Mouse (Mus musculus) midbrain, embryonic 14.5 days (tissue): ENCODE measurements at regions not wholly inside any gene's neighbourhood (a gene's known extent, or its start where the extent isn't known, plus 50 kb on each side); places are given as distances from the start of the nearest gene placed in this dataset.

ENCODE experiments used
- ATAC-seq: fragments of 200-750 bp; cut with Nextera tagmentation; 2 replicates; pipeline ENCODE4 v1.8.0; 2017; ENCODE audit warnings: moderate number of reproducible peaks, moderate library complexity; ENCODE audit not compliant: low FRiP score, low TSS enrichment
- DNase-seq: peaks from one replicate; pipeline ENCODE4 v3.0.0-alpha.2; 2015
- H3K27ac ChIP-seq: fragments of 300-500 bp; sonication (generic); replicated peaks from 2 replicates; pipeline ENCODE4 v1.5.1; 2014; ENCODE audit warnings: mild to moderate bottlenecking, low read depth, low read length, moderate library complexity
- H3K27me3 ChIP-seq: fragments of 300-500 bp; sonication (generic); 2 replicates; pipeline ENCODE4 v1.6.1; 2014; ENCODE audit warnings: low read length, control low read depth, mixed read lengths; ENCODE audit not compliant: control insufficient read depth, insufficient read depth
- H3K36me3 ChIP-seq: fragments of 300-500 bp; sonication (generic); 2 replicates; pipeline ENCODE4 v1.6.1; 2014; ENCODE audit warnings: low read length, control low read depth; ENCODE audit not compliant: control insufficient read depth, insufficient read depth
- H3K4me1 ChIP-seq: fragments of 300-500 bp; sonication (generic); 2 replicates; pipeline ENCODE4 v1.6.1; 2014; ENCODE audit warnings: mild to moderate bottlenecking, antibody characterized with exemption, low read length, control low read depth; ENCODE audit not compliant: control insufficient read depth, insufficient read depth
- H3K4me2 ChIP-seq: fragments of 300-500 bp; sonication (generic); 2 replicates; pipeline ENCODE4 v1.6.1; 2014; ENCODE audit warnings: mild to moderate bottlenecking, low read length, moderate library complexity
- H3K4me3 ChIP-seq: fragments of 300-500 bp; sonication (generic); replicated peaks from 2 replicates; pipeline ENCODE4 v1.5.1; 2014; ENCODE audit warnings: low read depth, low read length
- H3K9ac ChIP-seq: fragments of 300-500 bp; sonication (generic); replicated peaks from 2 replicates; pipeline ENCODE4 v1.6.1; 2014; ENCODE audit warnings: mild to moderate bottlenecking, low read length, moderate library complexity
- H3K9me3 ChIP-seq: fragments of 300-500 bp; sonication (generic); 2 replicates; pipeline ENCODE4 v1.6.1; 2016; ENCODE audit warnings: low read length, control low read depth, mixed read lengths; ENCODE audit not compliant: control insufficient read depth
- WGBS: fragments of 180-500 bp; shearing (Covaris S2); extraction: QIAGEN DNeasy Blood & Tissue Kit; methylation state at CpG from one replicate; pipeline ENCODE4 v1.1.7; 2014; 5-methylcytosine and 5-hydroxymethylcytosine counted together

GRCm38 (mm10) chr1:128535537-128536150 is 56.4 kb downstream of the Cxcr4 start:
- DNase-seq: no peak

GRCm38 (mm10) chr1:128532632-128533031 is 59.5 kb downstream of the Cxcr4 start:
- H3K4me3 ChIP-seq: no peak overlapping the region
- no peak for ATAC-seq
- no peak overlapping the region for H3K4me2 ChIP-seq
- no peaks in the 10 kb centered on the region for H3K9me3 ChIP-seq
- WGBS: 2% methylated on average over 4 of the region's 4 CpGs
- H3K9ac ChIP-seq: no peak overlapping the region
- peaks cover 7% of the 10 kb centered on the region for H3K4me1 ChIP-seq
- no peaks in the 10 kb centered on the region for H3K36me3 ChIP-seq
- no peaks in the 10 kb centered on the region for H3K27me3 ChIP-seq
- H3K27ac ChIP-seq: no peak overlapping the region
- peak; percentile 64 for DNase-seq

More at GRCm38 (mm10) chr1:128535537-128536150, 56.4 kb downstream of the Cxcr4 start:
- no peaks in the 10 kb centered on the region for H3K36me3 ChIP-seq
- 59% methylated on average over 10 of the region's 10 CpGs for WGBS
- H3K9me3 ChIP-seq: no peaks in the 10 kb centered on the region
- no peak overlapping the region for H3K27ac ChIP-seq
- no peak overlapping the region for H3K4me3 ChIP-seq
- no peak for ATAC-seq
- H3K4me1 ChIP-seq: peaks cover 23% of the 10 kb centered on the region
- no peak overlapping the region for H3K4me2 ChIP-seq
- H3K27me3 ChIP-seq: no peaks in the 10 kb centered on the region
- H3K9ac ChIP-seq: no peak overlapping the region

- H3K4me3 ChIP-seq: no peak overlapping the region
- peaks cover 7% of the 10 kb centered on the region for H3K4me1 ChIP-seq
- H3K4me2 ChIP-seq: no peak overlapping the region
- H3K27me3 ChIP-seq: no peaks in the 10 kb centered on the region
- H3K9ac ChIP-seq: no peak overlapping the region
- H3K27ac ChIP-seq: no peak overlapping the region
- 85% methylated on average over 4 of the region's 4 CpGs for WGBS
- H3K36me3 ChIP-seq: no peaks in the 10 kb centered on the region
- DNase-seq (no peak), ATAC-seq (no peak)
- H3K9me3 ChIP-seq: no peaks in the 10 kb centered on the region
Measured at GRCm38 (mm10) chr1:128529808-128530545, 62.1 kb downstream of the Cxcr4 start.

GRCm38 (mm10) chr1:128519234-128519633 is 72.9 kb downstream of the Cxcr4 start:
- no peaks in the 10 kb centered on the region for H3K36me3 ChIP-seq

GRCm38 (mm10) chr1:128518514-128518913 is 73.6 kb downstream of the Cxcr4 start:
- DNase-seq (no peak), ATAC-seq (no peak)
- H3K27ac ChIP-seq: no peak overlapping the region
- 96% methylated on average over 5 of the region's 5 CpGs for WGBS
- no peak overlapping the region for H3K4me3 ChIP-seq
- H3K36me3 ChIP-seq: no peaks in the 10 kb centered on the region
- H3K4me1 ChIP-seq: no peaks in the 10 kb centered on the region
- H3K9me3 ChIP-seq: no peaks in the 10 kb centered on the region
- H3K4me2 ChIP-seq: no peak overlapping the region
- H3K27me3 ChIP-seq: no peaks in the 10 kb centered on the region
- H3K9ac ChIP-seq: no peak overlapping the region

More at GRCm38 (mm10) chr1:128519234-128519633, 72.9 kb downstream of the Cxcr4 start:
- Histone ChIP-seq H3K27me3 (no peaks in the 10 kb centered on the region), H3K4me2 (no peak overlapping the region), H3K4me3 (no peak overlapping the region), H3K4me1 (no peaks in the 10 kb centered on the region), H3K27ac (no peak overlapping the region), H3K9ac (no peak overlapping the region), H3K9me3 (no peaks in the 10 kb centered on the region)
- DNase-seq (no peak), ATAC-seq (no peak)
- WGBS: 95% methylated on average over 4 of the region's 4 CpGs

- Histone ChIP-seq H3K36me3 (no peaks in the 10 kb centered on the region), H3K4me1 (no peaks in the 10 kb centered on the region), H3K9me3 (no peaks in the 10 kb centered on the region), H3K27ac (no peak overlapping the region), H3K4me2 (no peak overlapping the region), H3K27me3 (no peaks in the 10 kb centered on the region), H3K4me3 (no peak overlapping the region), H3K9ac (no peak overlapping the region)
- ATAC-seq (no peak), DNase-seq (no peak)
- WGBS: 91% methylated on average over 1 of the region's 1 CpGs
Measured at GRCm38 (mm10) chr1:128517351-128517750, 74.7 kb downstream of the Cxcr4 start.

GRCm38 (mm10) chr1:128514327-128514726 is 77.8 kb downstream of the Cxcr4 start:
- 100% methylated on average over 1 of the region's 1 CpGs for WGBS
- Histone ChIP-seq H3K9ac (no peak overlapping the region), H3K27ac (no peak overlapping the region), H3K36me3 (no peaks in the 10 kb centered on the region), H3K4me3 (no peak overlapping the region), H3K4me2 (no peak overlapping the region), H3K27me3 (no peaks in the 10 kb centered on the region), H3K4me1 (no peaks in the 10 kb centered on the region), H3K9me3 (no peaks in the 10 kb centered on the region)
- DNase-seq (no peak), ATAC-seq (no peak)

- H3K4me2 ChIP-seq: no peak overlapping the region
- H3K27me3 ChIP-seq: no peaks in the 10 kb centered on the region
- no peak overlapping the region for H3K27ac ChIP-seq
- 91% methylated on average over 2 of the region's 2 CpGs for WGBS
- H3K9me3 ChIP-seq: no peaks in the 10 kb centered on the region
- no peak overlapping the region for H3K9ac ChIP-seq
- no peak overlapping the region for H3K4me3 ChIP-seq
- no peaks in the 10 kb centered on the region for H3K4me1 ChIP-seq
- ATAC-seq: no peak
- H3K36me3 ChIP-seq: no peaks in the 10 kb centered on the region
- DNase-seq: no peak
Measured at GRCm38 (mm10) chr1:128513911-128514310, 78.2 kb downstream of the Cxcr4 start.

- H3K4me2 ChIP-seq: no peak overlapping the region
- DNase-seq (no peak), ATAC-seq (no peak)
- H3K4me3 ChIP-seq: no peak overlapping the region
- 89% methylated on average over 4 of the region's 4 CpGs for WGBS
- H3K27me3 ChIP-seq: no peaks in the 10 kb centered on the region
- no peaks in the 10 kb centered on the region for H3K36me3 ChIP-seq
- H3K4me1 ChIP-seq: no peaks in the 10 kb centered on the region
- H3K9me3 ChIP-seq: no peaks in the 10 kb centered on the region
- no peak overlapping the region for H3K27ac ChIP-seq
- no peak overlapping the region for H3K9ac ChIP-seq
Measured at GRCm38 (mm10) chr1:128513153-128513552, 78.9 kb downstream of the Cxcr4 start.
